Mouse (Mus musculus) megakaryocyte-erythroid progenitor cell, adult 5-6 weeks (primary cell): ENCODE results near the gene Mdm4. TPM values are rescaled to one million over a fixed set of nuclear protein-coding genes. Genes with fewer than 3 reads are reported as not detected.
"Not testable (repeated sequence)": the region's sequence is repeated elsewhere in the genome, so short reads cannot be mapped to it uniquely, and the experiment has no call there.

ENCODE experiments used
- ATAC-seq: replicated peaks from 2 replicates; pipeline ENCODE4 v1.8.0; 2016; ENCODE audit warnings: mild to moderate bottlenecking, inconsistent platforms; ENCODE audit not compliant: severe bottlenecking, poor library complexity, low FRiP score, low TSS enrichment
- total RNA-seq, 2 experiments: library from RNA; stranded (forward) in 1 of 2; stranded (reverse) in 1 of 2; fragments of 200-1000, 215-1000 nt in 1 of 2; fragments of >200 nt in 1 of 2; fragmentation: Nextera tagmentation in 1 of 2; gene quantifications; 2 replicates each; pipeline ENCODE4 v1.2.3; 2014 to 2017

Mdm4 gene
- total RNA-seq, 2 experiments from 2014 or later = 110 to 126 TPM

- ATAC-seq = peak; percentile 43
Measured at GRCm38 (mm10) chr1:133057345-133058034, 27.1 kb upstream of the Mdm4 start.

DNA sequence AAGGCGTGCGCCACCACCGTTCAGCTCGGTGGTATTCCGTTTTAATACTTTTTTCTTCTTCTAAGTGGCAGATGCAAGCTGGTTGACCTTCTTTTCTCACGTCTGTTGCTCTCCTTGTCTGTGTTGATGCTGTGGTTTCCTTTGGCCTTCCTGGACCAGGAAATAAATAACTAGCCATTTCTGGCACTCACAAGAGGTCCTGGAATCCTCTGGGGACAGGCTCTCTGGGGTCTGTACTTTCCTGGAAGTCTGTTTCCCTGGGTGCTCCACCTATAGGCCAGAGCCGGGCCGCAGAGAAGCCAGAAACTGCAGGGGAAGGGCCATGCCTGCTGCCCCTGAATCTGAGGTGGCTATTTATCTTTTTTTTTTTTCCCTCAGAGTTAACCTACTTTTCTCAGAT lies 24.0 kb upstream of the Mdm4 start:
- ATAC-seq = no peak

GRCm38 (mm10) chr1:133053034-133053433 lies 22.7 kb upstream of the Mdm4 start:
- ATAC-seq = no peak

GRCm38 (mm10) chr1:133051829-133052228 lies 21.5 kb upstream of the Mdm4 start:
- ATAC-seq = no peak

GRCm38 (mm10) chr1:133050001-133050431 lies 19.7 kb upstream of the Mdm4 start:
- no peak for ATAC-seq

- no peak for ATAC-seq
Measured at GRCm38 (mm10) chr1:133048690-133049089, 18.3 kb upstream of the Mdm4 start.

- ATAC-seq = no peak
Measured at GRCm38 (mm10) chr1:133047575-133047974, 17.2 kb upstream of the Mdm4 start.

DNA sequence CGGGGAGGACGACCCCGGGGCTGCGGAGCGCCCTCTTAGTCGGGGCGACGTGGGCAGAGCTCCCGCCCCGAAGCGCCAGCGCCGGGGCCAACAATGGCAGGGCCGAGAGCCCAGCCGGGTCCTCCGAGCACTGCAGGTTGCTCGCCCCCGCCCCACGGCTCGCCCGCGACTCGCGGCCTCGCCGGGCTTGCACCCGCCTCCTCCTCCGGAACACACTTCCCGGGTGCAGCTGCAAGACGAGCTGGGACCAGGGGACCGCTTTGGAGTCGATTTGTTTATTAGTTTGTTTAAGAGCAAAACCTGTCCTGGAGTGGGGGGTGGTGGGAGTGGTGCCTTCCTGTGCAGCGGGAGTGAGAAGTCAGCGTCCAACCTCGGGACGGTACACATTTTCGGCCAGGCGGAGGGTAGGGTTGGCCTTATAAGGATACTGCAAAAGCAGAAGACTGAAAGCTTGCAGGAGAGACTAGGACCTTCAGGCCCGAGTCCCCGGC lies 16.1 kb upstream of the Mdm4 start:
- ATAC-seq = peak; percentile 23; the same call in 1 of the 2 replicates

DNA sequence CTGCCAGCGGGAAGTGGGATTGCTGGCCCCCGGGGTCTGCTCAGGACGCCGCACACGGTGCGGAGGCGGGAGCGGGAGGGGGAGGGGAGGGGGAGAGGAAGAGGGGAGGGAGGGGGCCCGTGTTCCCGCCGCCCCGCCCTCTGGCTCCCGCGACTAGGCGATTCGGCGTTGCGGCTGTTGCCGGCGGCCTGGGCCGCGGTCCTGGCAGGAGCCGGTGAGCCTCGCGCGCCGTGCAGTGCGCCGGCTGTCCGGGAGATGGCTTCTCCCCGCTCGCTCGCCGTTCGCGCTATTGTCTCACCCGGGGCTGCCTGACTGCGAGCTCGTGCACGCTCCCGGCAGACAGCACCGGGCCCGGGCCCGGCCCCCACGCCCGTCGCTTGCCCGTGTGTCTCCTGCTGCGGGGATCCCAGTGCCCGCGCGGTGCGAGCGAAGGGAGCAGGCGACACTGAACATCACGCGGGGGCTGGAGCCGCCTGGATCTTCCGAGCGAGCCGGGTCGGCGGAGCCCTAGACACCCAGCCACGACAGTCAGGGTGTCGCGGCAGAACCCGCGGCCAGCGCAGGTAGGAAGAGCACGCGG lies 15.6 kb upstream of the Mdm4 start:
- peak; percentile 86 for ATAC-seq

GRCm38 (mm10) chr1:133045011-133045860 lies 14.9 kb upstream of the Mdm4 start, which contains the start of gene Pik3c2b:
Gene Pik3c2b, plus strand, starts transcription at chr1:133045667.
- ATAC-seq = no peak

DNA sequence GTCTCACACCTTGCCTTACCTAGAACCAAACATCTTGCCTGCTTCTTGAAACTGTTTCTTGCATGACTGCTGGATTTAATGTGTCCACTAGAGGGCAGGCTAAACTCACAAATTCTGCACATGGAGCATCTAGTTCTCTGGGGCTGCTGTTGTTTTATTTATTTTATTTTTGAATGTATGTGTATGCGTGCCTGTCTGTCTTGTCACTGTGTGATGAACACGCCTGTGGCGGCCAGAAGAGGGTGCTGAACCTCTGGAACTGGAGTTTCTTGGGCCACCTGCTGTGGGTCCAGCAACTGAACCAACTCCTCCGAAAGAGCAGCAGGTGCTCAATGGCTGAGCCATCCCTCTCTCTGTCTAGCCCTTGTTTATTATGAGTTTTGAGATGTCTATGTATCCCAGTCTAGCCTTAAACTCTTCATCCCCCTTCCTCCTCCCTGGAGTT lies 9.2 kb upstream of the Mdm4 start:
- peak; percentile 87 for ATAC-seq

GRCm38 (mm10) chr1:133034682-133035081 lies 4.3 kb upstream of the Mdm4 start:
- ATAC-seq = not testable (repeated sequence)

GRCm38 (mm10) chr1:133034091-133034460 lies 3.7 kb upstream of the Mdm4 start:
- peak; percentile 82 for ATAC-seq

- ATAC-seq = peak; percentile 77
Measured at GRCm38 (mm10) chr1:133033316-133034090, 3.1 kb upstream of the Mdm4 start.

DNA sequence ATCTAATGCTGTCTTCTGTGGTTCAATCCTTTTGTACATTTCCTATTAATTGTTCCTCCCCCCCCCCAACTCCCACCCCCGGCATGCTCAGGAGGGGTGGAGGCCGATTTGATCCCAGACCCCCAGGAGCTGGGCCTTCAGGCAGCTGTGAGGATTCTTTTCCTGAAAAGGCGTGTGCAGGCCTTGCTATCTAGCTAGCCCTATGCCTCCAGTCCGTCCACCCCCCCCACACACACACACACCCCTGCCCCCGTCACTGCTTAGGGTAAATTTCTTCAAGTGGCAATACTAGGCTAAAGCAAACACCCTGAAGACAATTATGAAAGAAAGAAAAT lies 2.6 kb upstream of the Mdm4 start:
- peak; percentile 30; the same call in 1 of the 2 replicates for ATAC-seq

DNA sequence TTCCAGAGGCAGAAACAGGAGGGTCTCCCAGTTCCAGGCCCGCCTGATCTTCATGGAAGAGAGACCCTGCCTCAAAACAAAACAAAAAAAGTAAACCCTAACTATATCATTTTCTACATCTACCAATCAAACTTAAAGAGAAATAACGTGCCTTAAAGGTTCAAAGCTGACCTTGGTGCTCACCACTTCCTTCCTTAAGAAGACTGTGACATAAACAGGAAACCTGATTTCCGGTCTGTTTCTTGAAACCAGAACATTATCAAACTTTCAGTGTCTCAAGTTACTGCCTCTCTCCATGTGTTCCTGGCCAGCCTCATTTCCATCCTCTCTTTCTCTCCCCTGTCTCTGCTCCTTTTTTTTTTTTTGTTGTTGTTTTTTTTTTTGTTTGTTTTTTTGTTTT lies 617 bp downstream of the Mdm4 start:
- no peak for ATAC-seq

DNA sequence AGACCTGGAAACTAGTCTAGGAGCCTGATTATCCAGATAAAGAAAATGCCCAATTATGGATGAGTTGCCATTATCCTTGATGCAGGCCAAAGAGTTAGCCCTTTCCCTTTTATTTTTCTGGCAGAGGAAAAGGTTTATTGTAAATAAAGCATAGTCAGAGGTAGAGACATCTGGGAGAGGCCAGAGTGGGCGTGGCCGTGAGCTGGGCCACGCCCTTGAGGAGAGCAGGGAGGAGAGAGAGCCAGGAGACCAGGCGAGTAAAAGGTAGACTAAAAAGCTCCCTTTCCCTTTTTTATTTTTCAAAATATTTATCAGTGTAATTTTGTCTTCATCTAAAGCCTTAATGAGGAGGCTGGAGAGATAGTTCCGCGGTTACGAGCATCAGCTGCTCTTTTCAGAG lies 2.4 kb downstream of the Mdm4 start:
- peak; percentile 74 for ATAC-seq

GRCm38 (mm10) chr1:133027126-133027525 lies 3.2 kb downstream of the Mdm4 start:
- no peak for ATAC-seq

DNA sequence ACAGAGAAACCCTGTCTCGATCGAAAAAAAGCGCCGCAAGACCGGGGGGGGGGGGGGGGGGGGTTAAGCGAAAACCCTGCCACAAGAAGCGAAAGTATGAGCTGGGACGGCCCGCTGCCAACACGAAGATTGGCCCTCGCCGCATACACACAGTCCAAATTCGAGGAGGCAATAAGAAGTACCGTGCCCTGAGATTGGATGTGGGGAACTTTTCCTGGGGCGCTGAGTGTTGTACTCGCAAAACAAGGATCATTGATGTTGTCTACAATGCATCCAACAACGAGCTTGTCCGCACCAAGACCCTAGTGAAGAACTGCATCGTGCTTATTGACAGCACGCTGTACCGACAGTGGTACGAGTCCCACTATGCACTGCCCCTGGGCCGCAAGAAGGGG lies 4.6 kb downstream of the Mdm4 start:
- ATAC-seq = not testable (repeated sequence)
